Mouse (Mus musculus): ENCODE measurements around the gene Smcr8.
A peak's percentile ranks its signal among the peaks of the same experiment; 100 is the strongest.
"Not testable (repeated sequence)": the region's sequence is repeated elsewhere in the genome, so short reads cannot be mapped to it uniquely, and the experiment has no call there.

The Smcr8 gene

GRCm38 (mm10) chr11:60784179-60784922 is 7.0 kb downstream of the Smcr8 start:
- no peak for DNase-seq (ENCODE audit: low spot score in 2 of 2)

GRCm38 (mm10) chr11:60787595-60787994 is 10.3 kb downstream of the Smcr8 start:
- no peak for DNase-seq (ENCODE audit: low spot score in 2 of 2)

GRCm38 (mm10) chr11:60790472-60790871 is 13.1 kb downstream of the Smcr8 start:
- no peak for DNase-seq (ENCODE audit: low spot score in 2 of 2)

GRCm38 (mm10) chr11:60796342-60796741 is 19.0 kb downstream of the Smcr8 start:
- no peak for DNase-seq (ENCODE audit: low spot score in 2 of 2)

- no peak for DNase-seq (ENCODE audit: low spot score in 2 of 2)
Measured at GRCm38 (mm10) chr11:60799977-60800376, 22.7 kb downstream of the Smcr8 start.

GRCm38 (mm10) chr11:60800892-60801291 is 23.6 kb downstream of the Smcr8 start:
- no peak for DNase-seq (ENCODE audit: low spot score in 2 of 2)

- peak in 1 of 2 experiments; percentile 12 for DNase-seq (ENCODE audit: low spot score in 2 of 2)
Measured at GRCm38 (mm10) chr11:60808286-60809070, 31.2 kb downstream of the Smcr8 start.

- no peak for DNase-seq (ENCODE audit: low spot score in 2 of 2)
Measured at GRCm38 (mm10) chr11:60809546-60809945, 32.2 kb downstream of the Smcr8 start.

GRCm38 (mm10) chr11:60810046-60810965 is 33.0 kb downstream of the Smcr8 start:
- DNase-seq (ENCODE audit: low spot score in 2 of 2), result no peak

GRCm38 (mm10) chr11:60811054-60811460 is 33.7 kb downstream of the Smcr8 start:
- DNase-seq (ENCODE audit: low spot score in 2 of 2), result peak; percentile 79 to 82

GRCm38 (mm10) chr11:60811618-60812017 is 34.3 kb downstream of the Smcr8 start, which contains the start of gene Shmt1:
Gene Shmt1, minus strand, starts transcription at chr11:60811718.
- not testable (repeated sequence) for DNase-seq (ENCODE audit: low spot score in 2 of 2)

GRCm38 (mm10) chr11:60816398-60816797 is 39.1 kb downstream of the Smcr8 start:
- DNase-seq (ENCODE audit: low spot score in 2 of 2), result no peak

GRCm38 (mm10) chr11:60823771-60824170 is 46.4 kb downstream of the Smcr8 start:
- no peak for DNase-seq (ENCODE audit: low spot score in 2 of 2)

- DNase-seq (ENCODE audit: low spot score in 2 of 2), result no peak
Measured at GRCm38 (mm10) chr11:60825191-60825590, 47.9 kb downstream of the Smcr8 start.

- DNase-seq (ENCODE audit: low spot score in 2 of 2), result no peak
Measured at GRCm38 (mm10) chr11:60826700-60827099, 49.4 kb downstream of the Smcr8 start.

GRCm38 (mm10) chr11:60827241-60827945 is 50.1 kb downstream of the Smcr8 start:
- no peak for DNase-seq (ENCODE audit: low spot score in 2 of 2)

- DNase-seq (ENCODE audit: low spot score in 2 of 2), result no peak
Measured at GRCm38 (mm10) chr11:60828903-60829302, 51.6 kb downstream of the Smcr8 start.

GRCm38 (mm10) chr11:60830433-60831052 is 53.2 kb downstream of the Smcr8 start, which contains the start of gene Dhrs7b:
Gene Dhrs7b, plus strand, starts transcription at chr11:60830631.
- peak; percentile 79 to 83 for DNase-seq (ENCODE audit: low spot score in 2 of 2)

- no peak for DNase-seq (ENCODE audit: low spot score in 2 of 2)
Measured at GRCm38 (mm10) chr11:60836897-60837296, 59.6 kb downstream of the Smcr8 start.
